Mouse (Mus musculus) midbrain, embryonic 14.5 days (tissue): ENCODE measurements around the gene Pdgfc. TPM values are rescaled to one million over a fixed set of nuclear protein-coding genes. Genes with fewer than 3 reads are reported as not detected.

Experiments used
- ATAC-seq: fragments of 200-750 bp; cut with Nextera tagmentation; 2 replicates; pipeline ENCODE4 v1.8.0; 2017; ENCODE audit warnings: moderate number of reproducible peaks, moderate library complexity; ENCODE audit not compliant: low FRiP score, low TSS enrichment
- DNase-seq: peaks from one replicate; pipeline ENCODE4 v3.0.0-alpha.2; 2015
- H3K27ac ChIP-seq: fragments of 300-500 bp; sonication (generic); replicated peaks from 2 replicates; pipeline ENCODE4 v1.5.1; 2014; ENCODE audit warnings: mild to moderate bottlenecking, low read depth, low read length, moderate library complexity
- H3K27me3 ChIP-seq: fragments of 300-500 bp; sonication (generic); 2 replicates; pipeline ENCODE4 v1.6.1; 2014; ENCODE audit warnings: low read length, control low read depth, mixed read lengths; ENCODE audit not compliant: control insufficient read depth, insufficient read depth
- H3K36me3 ChIP-seq: fragments of 300-500 bp; sonication (generic); 2 replicates; pipeline ENCODE4 v1.6.1; 2014; ENCODE audit warnings: low read length, control low read depth; ENCODE audit not compliant: control insufficient read depth, insufficient read depth
- H3K4me1 ChIP-seq: fragments of 300-500 bp; sonication (generic); 2 replicates; pipeline ENCODE4 v1.6.1; 2014; ENCODE audit warnings: mild to moderate bottlenecking, antibody characterized with exemption, low read length, control low read depth; ENCODE audit not compliant: control insufficient read depth, insufficient read depth
- H3K4me2 ChIP-seq: fragments of 300-500 bp; sonication (generic); 2 replicates; pipeline ENCODE4 v1.6.1; 2014; ENCODE audit warnings: mild to moderate bottlenecking, low read length, moderate library complexity
- H3K4me3 ChIP-seq: fragments of 300-500 bp; sonication (generic); replicated peaks from 2 replicates; pipeline ENCODE4 v1.5.1; 2014; ENCODE audit warnings: low read depth, low read length
- H3K9ac ChIP-seq: fragments of 300-500 bp; sonication (generic); replicated peaks from 2 replicates; pipeline ENCODE4 v1.6.1; 2014; ENCODE audit warnings: mild to moderate bottlenecking, low read length, moderate library complexity
- H3K9me3 ChIP-seq: fragments of 300-500 bp; sonication (generic); 2 replicates; pipeline ENCODE4 v1.6.1; 2016; ENCODE audit warnings: low read length, control low read depth, mixed read lengths; ENCODE audit not compliant: control insufficient read depth
- WGBS: fragments of 180-500 bp; shearing (Covaris S2); extraction: QIAGEN DNeasy Blood & Tissue Kit; methylation state at CpG from one replicate; pipeline ENCODE4 v1.1.7; 2014; 5-methylcytosine and 5-hydroxymethylcytosine counted together
- polyA plus RNA-seq: library from polyadenylated mRNA; unstranded; fragments of >200 nt; fragmentation: Nextera tagmentation; extraction: Ambion mirVana; gene quantifications from 2 replicates; pipeline ENCODE4 v1.2.1, GENCODE M21; 2014

Gene Pdgfc
- polyA plus RNA-seq, 1 experiment from 2014 or later = 6.3 TPM

DNA sequence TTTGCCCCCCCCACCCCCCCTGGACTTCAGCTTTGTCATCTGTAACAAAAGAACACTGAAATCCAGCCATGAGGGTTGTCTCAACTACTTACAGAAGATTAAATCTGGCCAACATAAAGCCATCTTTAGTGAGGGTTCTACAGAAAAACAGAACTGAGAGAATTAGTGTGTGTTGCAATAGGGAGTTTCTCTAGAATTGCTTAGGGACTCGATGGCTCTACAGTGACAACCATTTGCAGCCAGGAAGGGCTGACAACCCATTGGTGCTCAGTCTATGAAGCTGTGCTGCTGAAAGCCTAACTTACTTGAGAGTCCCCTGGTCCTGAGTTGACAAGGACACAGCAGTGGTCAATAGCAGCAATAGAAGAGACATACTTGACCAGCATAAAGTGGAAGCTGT lies 21.5 kb downstream of the Pdgfc start:
- DNase-seq (no peak), ATAC-seq (no peak)
- no peaks in the 10 kb centered on the region for H3K36me3 ChIP-seq
- no peak overlapping the region for H3K9ac ChIP-seq
- H3K4me2 ChIP-seq = no peak overlapping the region
- no peaks in the 10 kb centered on the region for H3K27me3 ChIP-seq
- H3K27ac ChIP-seq = no peak overlapping the region
- no peaks in the 10 kb centered on the region for H3K9me3 ChIP-seq
- H3K4me1 ChIP-seq = no peaks in the 10 kb centered on the region; the same call in 1 of the 2 replicates
- H3K4me3 ChIP-seq = no peak overlapping the region
- 71% methylated on average over 1 of the region's 1 CpGs for WGBS

DNA sequence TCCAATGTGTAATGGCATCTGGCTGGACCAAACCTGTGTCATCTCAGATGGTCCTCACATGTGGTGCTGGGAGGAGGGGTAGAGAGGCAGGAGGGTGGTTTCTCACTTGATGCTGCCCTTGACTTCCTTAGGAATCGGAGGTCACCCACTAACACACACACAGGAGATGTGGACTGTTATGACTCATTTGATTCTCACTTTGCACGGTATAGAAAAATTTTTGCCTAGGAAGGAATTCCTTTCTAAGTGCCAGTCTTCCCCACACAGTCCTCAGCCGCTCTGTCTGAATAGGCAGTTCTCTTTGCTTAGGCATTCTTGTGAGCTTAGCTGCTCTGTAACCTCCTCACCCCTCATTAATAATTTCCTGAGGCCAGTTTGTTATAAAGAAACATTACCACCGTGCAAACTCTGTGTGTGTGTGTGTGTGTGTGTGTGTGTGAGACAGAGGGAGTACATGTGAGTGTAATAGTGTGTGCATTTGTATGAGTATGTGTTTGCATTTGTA lies 22.4 kb downstream of the Pdgfc start:
- no peak overlapping the region for H3K27ac ChIP-seq
- H3K36me3 ChIP-seq = no peaks in the 10 kb centered on the region
- peak; percentile 24 for DNase-seq

DNA sequence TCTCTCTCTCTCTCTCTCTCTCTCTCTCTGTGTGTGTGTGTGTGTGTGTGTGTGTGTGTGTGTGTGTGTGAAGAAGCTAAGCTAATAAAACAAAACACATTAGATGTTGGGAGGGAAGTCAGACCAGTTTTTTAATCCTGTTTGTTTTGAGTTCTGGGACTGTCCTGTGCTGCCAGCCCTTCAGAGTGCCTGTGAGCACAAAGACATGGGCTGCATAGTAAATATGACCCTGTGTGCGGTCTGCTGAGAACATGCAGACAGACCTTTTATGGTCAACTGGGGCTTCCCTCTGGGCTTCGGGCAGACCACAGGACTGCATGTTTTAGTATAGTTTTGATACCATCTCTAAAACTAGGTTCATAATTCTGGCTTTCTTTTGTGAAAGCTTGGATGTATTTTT lies 32.3 kb downstream of the Pdgfc start:
- Histone ChIP-seq H3K9ac (no peak overlapping the region), H3K9me3 (no peaks in the 10 kb centered on the region), H3K4me2 (no peak overlapping the region), H3K27me3 (no peaks in the 10 kb centered on the region), H3K4me3 (no peak overlapping the region), H3K27ac (no peak overlapping the region), H3K36me3 (no peaks in the 10 kb centered on the region), H3K4me1 (no peaks in the 10 kb centered on the region)
- DNase-seq = no peak
- WGBS = 42% methylated on average over 2 of the region's 2 CpGs
- ATAC-seq = no peak

More for the DNA sequence above, 22.4 kb downstream of the Pdgfc start:
- Histone ChIP-seq H3K4me2 (no peak overlapping the region), H3K9me3 (no peaks in the 10 kb centered on the region), H3K4me1 (no peaks in the 10 kb centered on the region; the same call in 1 of the 2 replicates), H3K4me3 (no peak overlapping the region), H3K27me3 (no peaks in the 10 kb centered on the region), H3K9ac (no peak overlapping the region)
- peak; percentile 34; the same call in 1 of the 2 replicates for ATAC-seq
- 42% methylated on average over 4 of the region's 4 CpGs for WGBS

DNA sequence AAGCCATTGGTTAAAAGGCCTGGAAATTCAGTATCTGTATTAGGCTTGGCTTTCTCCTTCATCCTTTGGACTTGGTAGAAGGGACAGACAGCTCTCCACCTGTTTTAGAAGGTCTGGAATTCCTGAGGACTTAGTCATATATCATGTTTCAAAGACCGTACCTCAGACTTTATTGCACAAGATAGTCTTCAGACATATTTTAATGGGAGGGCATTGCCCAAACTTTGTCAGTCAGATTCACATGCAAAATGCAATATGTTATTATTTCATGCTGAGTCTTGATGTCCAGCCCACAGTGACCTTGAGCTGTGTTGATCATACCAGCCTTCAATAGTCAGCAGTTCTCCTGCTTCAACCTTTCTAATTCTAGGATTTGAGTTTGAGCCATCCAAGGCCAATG lies 64.9 kb downstream of the Pdgfc start:
- Histone ChIP-seq H3K36me3 (no peaks in the 10 kb centered on the region), H3K4me2 (no peak overlapping the region), H3K27me3 (no peaks in the 10 kb centered on the region), H3K27ac (no peak overlapping the region), H3K4me1 (0 out of 2 replicates have a peak, but pooled peaks cover 7% of the 10 kb centered on the region), H3K4me3 (no peak overlapping the region), H3K9me3 (no peaks in the 10 kb centered on the region), H3K9ac (no peak overlapping the region)
- DNase-seq (no peak), ATAC-seq (no peak)
- WGBS = 93% methylated on average over 1 of the region's 1 CpGs

DNA sequence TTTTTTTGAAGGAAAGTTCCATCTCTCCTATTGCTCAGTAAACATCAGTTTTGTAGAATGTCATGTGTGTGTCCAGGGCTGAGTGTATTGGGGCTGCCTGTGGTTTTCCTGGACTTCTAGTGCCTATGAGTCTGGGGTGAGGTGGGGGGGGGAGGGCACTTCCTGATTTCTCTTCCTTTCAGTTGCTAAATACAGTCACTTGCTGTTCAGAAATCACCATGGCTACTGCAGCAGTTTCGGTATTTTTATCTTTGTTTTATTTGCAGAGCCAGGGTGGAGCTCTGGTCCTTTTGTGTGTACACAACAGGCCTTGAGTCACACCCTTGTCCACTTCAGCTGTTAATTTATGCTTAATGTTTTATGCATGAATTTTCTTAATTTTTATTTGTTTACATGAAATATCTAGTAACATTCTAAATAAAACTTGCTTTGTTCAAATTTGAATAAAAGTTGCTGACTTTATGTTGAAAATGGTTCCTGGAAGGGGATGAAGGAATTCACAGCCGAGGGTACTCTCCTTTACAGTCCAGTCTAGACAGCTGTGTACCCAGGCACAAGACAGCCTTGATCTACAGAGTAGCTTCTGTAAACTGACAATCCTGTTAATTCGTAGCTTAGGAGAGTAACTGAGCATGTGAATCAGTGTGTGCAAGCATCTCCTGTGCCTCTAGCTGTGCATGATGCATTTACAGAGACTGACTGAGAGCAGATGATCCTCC lies 66.1 kb downstream of the Pdgfc start:
- H3K4me1 ChIP-seq = 0 out of 2 replicates have a peak, but pooled peaks cover 7% of the 10 kb centered on the region
- no peaks in the 10 kb centered on the region for H3K27me3 ChIP-seq
- H3K9ac ChIP-seq = no peak overlapping the region
- DNase-seq (peak; percentile 34), ATAC-seq (peak; percentile 71; the same call in 1 of the 2 replicates)
- H3K36me3 ChIP-seq = no peaks in the 10 kb centered on the region
- H3K4me2 ChIP-seq = no peak overlapping the region
- H3K27ac ChIP-seq = no peak overlapping the region
- no peaks in the 10 kb centered on the region for H3K9me3 ChIP-seq
- WGBS = 9% methylated on average over 3 of the region's 3 CpGs
- H3K4me3 ChIP-seq = no peak overlapping the region

DNA sequence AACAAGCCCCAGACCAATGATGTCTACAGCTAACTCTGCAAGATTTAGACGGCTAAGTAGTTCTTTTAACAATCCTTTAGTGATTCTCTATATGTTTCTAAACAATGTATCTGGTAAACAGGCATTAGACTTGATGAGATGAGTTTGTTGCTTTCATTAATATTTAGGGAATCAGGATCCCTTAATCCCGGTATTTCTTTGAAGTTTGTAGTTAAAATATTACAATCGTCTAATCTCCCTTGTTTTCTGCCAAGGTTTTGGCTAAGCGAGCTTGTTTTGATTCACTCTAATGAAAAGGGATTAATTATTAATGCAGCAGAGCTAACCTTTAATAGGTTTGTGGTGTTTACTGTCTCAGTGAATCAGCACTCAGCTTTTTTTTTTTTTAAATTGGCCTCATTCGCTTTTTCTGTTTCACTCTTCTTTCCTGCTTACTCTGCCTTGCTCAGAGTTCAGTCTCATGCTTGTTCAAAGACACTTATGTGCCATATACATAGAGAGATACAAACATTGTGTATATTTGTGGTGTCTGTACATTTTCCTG lies 66.7 kb downstream of the Pdgfc start:
- H3K4me1 ChIP-seq = 0 out of 2 replicates have a peak, but pooled peaks cover 7% of the 10 kb centered on the region
- ATAC-seq (no peak; the same call in 1 of the 2 replicates), DNase-seq (peak; percentile 5)
- H3K27ac ChIP-seq = no peak overlapping the region
- H3K9ac ChIP-seq = no peak overlapping the region
- 49% methylated on average over 5 of the region's 5 CpGs for WGBS
- no peak overlapping the region for H3K4me3 ChIP-seq
- no peak overlapping the region for H3K4me2 ChIP-seq
- H3K9me3 ChIP-seq = no peaks in the 10 kb centered on the region
- no peaks in the 10 kb centered on the region for H3K27me3 ChIP-seq
- no peaks in the 10 kb centered on the region for H3K36me3 ChIP-seq

DNA sequence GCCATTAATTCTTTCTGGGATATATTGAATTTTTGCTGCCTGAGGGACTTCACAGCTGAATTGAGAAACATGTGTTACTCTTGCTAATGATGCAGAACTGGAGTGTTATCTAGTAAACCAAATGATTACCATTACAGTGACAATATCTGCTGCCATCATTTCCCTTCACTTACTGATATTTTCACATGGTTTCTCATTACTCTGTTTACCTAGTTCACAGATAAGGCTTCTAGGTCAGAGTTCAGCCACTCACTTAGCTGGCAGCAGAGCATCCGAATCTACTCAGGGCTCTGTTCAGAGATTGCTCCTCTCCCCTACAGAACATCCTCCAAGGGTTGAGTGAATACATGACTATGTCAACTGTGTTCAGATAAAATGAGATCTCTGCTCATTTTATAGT lies 71.3 kb downstream of the Pdgfc start:
- ATAC-seq (no peak), DNase-seq (no peak)
- Histone ChIP-seq H3K4me3 (no peak overlapping the region), H3K4me1 (0 out of 2 replicates have a peak, but pooled peaks cover 2% of the 10 kb centered on the region), H3K4me2 (no peak overlapping the region), H3K27ac (no peak overlapping the region), H3K36me3 (no peaks in the 10 kb centered on the region), H3K9ac (no peak overlapping the region), H3K27me3 (no peaks in the 10 kb centered on the region), H3K9me3 (no peaks in the 10 kb centered on the region)
- WGBS = 70% methylated on average over 1 of the region's 1 CpGs

DNA sequence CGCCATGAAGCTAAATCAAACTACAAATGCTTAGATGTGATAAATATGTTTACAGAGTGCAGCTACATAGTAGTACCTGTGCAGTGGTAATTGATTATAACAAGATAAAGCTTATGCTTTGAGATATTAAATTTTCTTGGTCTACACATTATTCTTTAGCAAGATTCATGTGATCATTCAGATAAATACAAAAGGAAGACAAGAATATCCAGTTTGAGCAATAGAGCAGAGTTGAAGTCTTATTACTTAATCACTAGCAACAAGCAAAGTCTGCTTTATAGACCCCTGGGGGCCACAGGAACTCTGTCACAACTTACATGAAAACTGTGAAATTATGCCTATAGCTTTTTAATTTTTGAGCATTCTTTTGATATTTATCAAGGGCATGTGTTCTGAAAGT lies 74.8 kb downstream of the Pdgfc start:
- ATAC-seq (no peak), DNase-seq (no peak)
- no peaks in the 10 kb centered on the region for H3K36me3 ChIP-seq

DNA sequence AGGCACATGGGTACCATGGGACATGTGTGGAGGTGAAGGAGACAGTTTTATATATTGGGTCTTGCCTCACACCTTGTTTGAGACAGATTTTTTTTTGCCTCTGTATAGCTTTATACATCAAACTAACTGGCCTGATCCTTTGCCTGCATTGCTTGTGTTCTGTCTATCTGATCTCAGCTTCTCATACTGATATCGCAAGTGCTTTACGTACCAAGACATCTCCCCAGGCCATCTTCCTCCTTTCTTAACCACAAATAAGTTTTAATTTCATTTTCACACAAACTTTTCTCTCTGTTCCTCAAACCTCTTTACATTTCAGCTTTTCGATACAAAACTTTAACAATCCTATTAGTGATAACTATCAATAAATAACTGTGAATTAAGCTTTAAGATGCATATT lies 76.7 kb downstream of the Pdgfc start:
- Histone ChIP-seq H3K4me3 (no peak overlapping the region), H3K4me1 (no peaks in the 10 kb centered on the region), H3K36me3 (no peaks in the 10 kb centered on the region), H3K27me3 (no peaks in the 10 kb centered on the region), H3K27ac (no peak overlapping the region), H3K9me3 (no peaks in the 10 kb centered on the region), H3K9ac (no peak overlapping the region), H3K4me2 (no peak overlapping the region)
- no peak for ATAC-seq
- no peak for DNase-seq
- 98% methylated on average over 3 of the region's 3 CpGs for WGBS

More for the DNA sequence above, 74.8 kb downstream of the Pdgfc start:
- Histone ChIP-seq H3K27me3 (no peaks in the 10 kb centered on the region), H3K4me1 (no peaks in the 10 kb centered on the region), H3K27ac (no peak overlapping the region), H3K9me3 (no peaks in the 10 kb centered on the region), H3K4me3 (no peak overlapping the region), H3K9ac (no peak overlapping the region), H3K4me2 (no peak overlapping the region)
- 88% methylated on average over 1 of the region's 1 CpGs for WGBS
